Mouse (Mus musculus) megakaryocyte, embryonic 14.5 days (primary cell): ENCODE measurements at regions not wholly inside any gene's neighbourhood (a gene's known extent, or its start where the extent isn't known, plus 50 kb on each side); places are given as distances from the start of the nearest gene placed in this dataset.

Source experiments
- H3K27me3 ChIP-seq: replicated peaks from 2 replicates; pipeline ENCODE3; 2012; ENCODE audit warnings: inconsistent platforms
- H3K36me3 ChIP-seq: replicated peaks from 2 replicates; pipeline ENCODE3; 2012; ENCODE audit warnings: low read length, inconsistent platforms, mixed read lengths
- H3K4me1 ChIP-seq: 2 replicates; pipeline ENCODE4 v1.6.1; 2012; ENCODE audit warnings: inconsistent platforms
- H3K4me3 ChIP-seq: replicated peaks from 2 replicates; pipeline ENCODE3; 2012; ENCODE audit warnings: moderate library complexity, mild to moderate bottlenecking, inconsistent platforms
- H3K9me3 ChIP-seq: 2 replicates; pipeline ENCODE4 v1.6.1; 2012; ENCODE audit warnings: inconsistent platforms
- FLI1 ChIP-seq: IDR thresholded peaks from 2 replicates; pipeline ENCODE4 v1.6.1; 2012; ENCODE audit warnings: low read length, inconsistent platforms, mixed read lengths
- GATA1 ChIP-seq: IDR thresholded peaks from 3 replicates; pipeline ENCODE4 v1.6.1; 2012; ENCODE audit warnings: mixed read lengths, low read length, inconsistent platforms, borderline replicate concordance

DNA sequence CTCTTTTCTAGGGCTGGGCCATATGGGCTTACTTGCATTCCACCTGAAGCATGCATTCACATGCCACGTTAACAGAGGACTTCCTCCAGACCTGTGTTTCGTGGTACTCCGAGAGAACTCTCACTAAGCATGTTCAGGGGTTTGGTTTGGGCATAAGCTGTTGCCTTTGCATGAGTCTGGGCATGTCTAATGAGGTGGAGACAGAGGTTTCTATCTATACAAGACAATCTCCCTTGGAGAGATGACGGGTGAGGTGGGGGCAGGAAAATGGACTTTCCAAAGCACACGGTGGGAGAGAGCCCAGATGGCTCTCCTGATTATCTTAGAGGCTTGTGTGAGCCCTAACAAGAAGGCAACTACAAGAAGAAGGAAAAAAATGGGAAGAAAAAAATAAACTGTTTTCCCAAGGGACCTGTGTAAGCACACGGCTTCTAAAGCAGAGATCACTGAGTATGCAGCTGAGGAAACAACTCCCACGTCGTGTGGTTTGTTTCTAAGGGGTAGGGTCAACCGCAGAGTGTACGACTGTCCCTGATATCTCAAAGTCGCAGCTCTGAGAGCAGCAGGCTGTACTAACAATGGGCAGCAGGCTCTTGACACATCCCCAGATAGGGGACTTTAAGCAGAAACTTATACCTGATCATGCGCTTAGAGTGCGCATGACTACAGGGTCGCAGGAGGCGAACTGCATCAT lies 50.7 kb upstream of the Intu start:
- Histone ChIP-seq H3K27me3 (no peaks in the 10 kb centered on the region), H3K4me3 (peak overlapping the region; percentile 88), H3K36me3 (peaks cover 23% of the 10 kb centered on the region), H3K4me1 (peaks cover 65% of the 10 kb centered on the region), H3K9me3 (no peaks in the 10 kb centered on the region)
- TF ChIP-seq FLI1 (no peak), GATA1 (peak; percentile 23; the same call in 1 of the 3 replicates)
